Mouse (Mus musculus): ENCODE results near the gene Tenm2.

GRCm38 (mm10) chr11:36592471-36592870 is 643.3 kb downstream of the Tenm2 start:
- TF ChIP-seq GATA1 (IDR thresholded peaks at IDR 0.05; ENCODE audit: borderline replicate concordance, low read length) (no peak), FLI1 (IDR thresholded peaks at IDR 0.05; ENCODE audit: low read length) (no peak)
